Mouse (Mus musculus) gastrocnemius, adult 18-20 months (tissue): ENCODE measurements around the gene Ikzf3. TPM values are rescaled to one million over a fixed set of nuclear protein-coding genes. Genes with fewer than 3 reads are reported as not detected.

Source experiments
- DNase-seq: peaks from one replicate; pipeline ENCODE4 v3.0.0; 2021; ENCODE audit warnings: low spot score
- total RNA-seq, 2 experiments: library from RNA; stranded (reverse); gene quantifications; 2 replicates each; pipeline ENCODE4 v1.2.3; 2021

The Ikzf3 gene
- total RNA-seq, 2 experiments from 2014 or later: 0.14 TPM; not detected in 1

- DNase-seq: no peak
Observed at GRCm38 (mm10) chr11:98449419-98449818, 96.4 kb downstream of the Ikzf3 start.

- DNase-seq: no peak
Observed at GRCm38 (mm10) chr11:98448191-98448790, 97.5 kb downstream of the Ikzf3 start.

GRCm38 (mm10) chr11:98447475-98447834 lies 98.4 kb downstream of the Ikzf3 start:
- no peak for DNase-seq

GRCm38 (mm10) chr11:98446562-98447474 lies 99.0 kb downstream of the Ikzf3 start:
- no peak for DNase-seq

- no peak for DNase-seq
Observed at GRCm38 (mm10) chr11:98446213-98446561, 99.6 kb downstream of the Ikzf3 start, which contains the start of gene Grb7. Gene Grb7, plus strand, starts transcription at chr11:98446394.

- DNase-seq: no peak
Observed at GRCm38 (mm10) chr11:98445679-98446078, 100.2 kb downstream of the Ikzf3 start.

GRCm38 (mm10) chr11:98445238-98445637 lies 100.6 kb downstream of the Ikzf3 start:
- no peak for DNase-seq

- DNase-seq: no peak
Observed at GRCm38 (mm10) chr11:98443688-98444087, 102.1 kb downstream of the Ikzf3 start.

- peak; percentile 96 for DNase-seq
Observed at GRCm38 (mm10) chr11:98438331-98439158, 107.3 kb downstream of the Ikzf3 start, which contains the start of gene Mien1. Gene Mien1, minus strand, starts transcription at chr11:98438991.

GRCm38 (mm10) chr11:98437441-98437840 lies 108.4 kb downstream of the Ikzf3 start:
- no peak for DNase-seq

GRCm38 (mm10) chr11:98435723-98436122 lies 110.1 kb downstream of the Ikzf3 start:
- DNase-seq: no peak

GRCm38 (mm10) chr11:98431743-98432502 lies 113.9 kb downstream of the Ikzf3 start:
- no peak for DNase-seq

- no peak for DNase-seq
Observed at GRCm38 (mm10) chr11:98428436-98428835, 117.4 kb downstream of the Ikzf3 start.

- DNase-seq: no peak
Observed at GRCm38 (mm10) chr11:98426592-98426991, 119.2 kb downstream of the Ikzf3 start.

GRCm38 (mm10) chr11:98418939-98419547 lies 126.8 kb downstream of the Ikzf3 start:
- DNase-seq: no peak

GRCm38 (mm10) chr11:98418273-98418672 lies 127.6 kb downstream of the Ikzf3 start:
- no peak for DNase-seq

- no peak for DNase-seq
Observed at GRCm38 (mm10) chr11:98417074-98417473, 128.8 kb downstream of the Ikzf3 start.
